Mouse (Mus musculus) CH12.LX (cell line): ENCODE measurements around the gene Marveld1. TPM values are rescaled to one million over a fixed set of nuclear protein-coding genes. Genes with fewer than 3 reads are reported as not detected.

Source experiments
- DNase-seq: peaks from one replicate; pipeline ENCODE4 v3.0.0-alpha.2; 2013; ENCODE audit errors: extremely low read depth
- H3K27ac ChIP-seq: 2 replicates; pipeline ENCODE4 v1.5.1; 2012; ENCODE audit warnings: low read depth, mild to moderate bottlenecking, control low read depth, moderate library complexity; ENCODE audit not compliant: insufficient read depth
- H3K27me3 ChIP-seq: replicated peaks from 2 replicates; pipeline ENCODE3; 2012; ENCODE audit warnings: inconsistent platforms
- H3K36me3 ChIP-seq, 2 experiments: replicated peaks in 1 of 2; 2 replicates each; pipeline versions ENCODE3 to v1.6.1; 2012; ENCODE audit warnings: inconsistent platforms in 1 of 2, low read length in 1 of 2, mild to moderate bottlenecking in 1 of 2, mixed read lengths in 1 of 2, moderate library complexity in 1 of 2; ENCODE audit not compliant: control insufficient read depth in 1 of 2, insufficient read depth in 1 of 2
- H3K4me1 ChIP-seq, 2 experiments: 2 replicates each; pipeline ENCODE4 v1.6.1; 2012; ENCODE audit warnings: inconsistent platforms in 1 of 2, moderate library complexity in 1 of 2; ENCODE audit not compliant: insufficient read depth in 2 of 2, control insufficient read depth in 1 of 2
- H3K4me2 ChIP-seq: 2 replicates; pipeline ENCODE4 v1.6.1; 2012; ENCODE audit warnings: low read depth, mild to moderate bottlenecking, control low read depth; ENCODE audit not compliant: poor library complexity, insufficient read depth, severe bottlenecking
- H3K4me3 ChIP-seq, 3 experiments: fragments of 150-350 bp in 1 of 3; sonication (generic) in 1 of 3; replicated peaks in 1 of 3; 2 replicates each; pipeline versions ENCODE3 to v1.5.1; 2011 to 2012; ENCODE audit warnings: low read depth in 2 of 3, low read length in 2 of 3, mild to moderate bottlenecking in 2 of 3, moderate library complexity in 2 of 3, control low read depth in 1 of 3, improper control_type of control experiment in 1 of 3, inconsistent platforms in 1 of 3, mixed read lengths in 1 of 3; ENCODE audit not compliant: poor library complexity in 1 of 3
- H3K79me2 ChIP-seq: replicated peaks from 2 replicates; pipeline ENCODE4 v1.6.1; 2012; ENCODE audit warnings: mild to moderate bottlenecking, moderate library complexity; ENCODE audit not compliant: control insufficient read depth, poor library complexity, insufficient read depth, severe bottlenecking; ENCODE audit errors: extremely low read depth
- H3K9ac ChIP-seq: 2 replicates; pipeline ENCODE4 v1.6.1; 2012; ENCODE audit warnings: low read depth, mild to moderate bottlenecking, control low read depth, moderate library complexity; ENCODE audit not compliant: insufficient read depth
- H3K9me3 ChIP-seq: replicated peaks from 2 replicates; pipeline ENCODE3; 2012; ENCODE audit warnings: low read length, inconsistent platforms, mixed read lengths
- EP300 ChIP-seq: IDR thresholded peaks from 2 replicates; pipeline ENCODE4 v1.6.1; 2011; ENCODE audit warnings: low read length, improper control_type of control experiment
- HCFC1 ChIP-seq: IDR thresholded peaks from 2 replicates; pipeline ENCODE4 v1.6.1; 2012; ENCODE audit warnings: low read depth, mild to moderate bottlenecking, inconsistent platforms, low read length, improper control_type of control experiment
- IRF4 ChIP-seq: IDR thresholded peaks from 2 replicates; pipeline ENCODE4 v1.6.1; 2014; ENCODE audit warnings: low read depth, mild to moderate bottlenecking, inconsistent platforms, low read length, improper control_type of control experiment
- JUND ChIP-seq: conservative IDR thresholded peaks from 2 replicates; pipeline ENCODE4 v1.6.1; 2011; ENCODE audit warnings: low read depth, low read length, improper control_type of control experiment
- MAFK ChIP-seq: IDR thresholded peaks from 2 replicates; pipeline ENCODE4 v1.6.1; 2011; ENCODE audit warnings: low read length, improper control_type of control experiment; ENCODE audit not compliant: insufficient replicate concordance
- MAZ ChIP-seq: IDR thresholded peaks from 2 replicates; pipeline ENCODE4 v1.6.1; 2012; ENCODE audit warnings: low read depth, mild to moderate bottlenecking, inconsistent platforms, low read length, improper control_type of control experiment, moderate library complexity
- MEF2A ChIP-seq: IDR thresholded peaks from 2 replicates; pipeline ENCODE4 v1.6.1; 2014; ENCODE audit warnings: low read depth, mild to moderate bottlenecking, inconsistent platforms, low read length, improper control_type of control experiment, borderline replicate concordance
- MXI1 ChIP-seq: IDR thresholded peaks from 2 replicates; pipeline ENCODE4 v1.6.1; 2011; ENCODE audit warnings: mild to moderate bottlenecking, low read depth, low read length, improper control_type of control experiment
- NELFE ChIP-seq: IDR thresholded peaks from 2 replicates; pipeline ENCODE4 v1.6.1; 2011; ENCODE audit warnings: low read depth, low read length, improper control_type of control experiment
- NRF1 ChIP-seq: IDR thresholded peaks from 2 replicates; pipeline ENCODE4 v1.6.1; 2014; ENCODE audit warnings: low read depth, mild to moderate bottlenecking, inconsistent platforms, low read length, improper control_type of control experiment, moderate library complexity
- PAX5 ChIP-seq: IDR thresholded peaks from 2 replicates; pipeline ENCODE4 v1.6.1; 2012; ENCODE audit warnings: low read length, inconsistent platforms, mixed read lengths
- POLR2A ChIP-seq: IDR thresholded peaks from 2 replicates; pipeline ENCODE4 v1.6.1; 2011; ENCODE audit warnings: low read depth, mild to moderate bottlenecking, improper control_type of control experiment, low read length
- POLR2AphosphoS2 ChIP-seq: IDR thresholded peaks from 2 replicates; pipeline ENCODE4 v1.6.1; 2011; ENCODE audit warnings: low read depth, low read length, improper control_type of control experiment
- RCOR1 ChIP-seq: conservative IDR thresholded peaks from 2 replicates; pipeline ENCODE4 v1.6.1; 2012; ENCODE audit warnings: low read depth, mild to moderate bottlenecking, inconsistent platforms, low read length, improper control_type of control experiment
- SIN3A ChIP-seq: IDR thresholded peaks from 2 replicates; pipeline ENCODE4 v1.6.1; 2012; ENCODE audit warnings: low read length, improper control_type of control experiment, inconsistent platforms
- SMC3 ChIP-seq: IDR thresholded peaks from 2 replicates; pipeline ENCODE4 v1.6.1; 2011; ENCODE audit warnings: low read depth, low read length, improper control_type of control experiment
- TBP ChIP-seq: conservative IDR thresholded peaks from 2 replicates; pipeline ENCODE4 v1.6.1; 2011; ENCODE audit warnings: low read depth, low read length, improper control_type of control experiment
- USF1 ChIP-seq: IDR thresholded peaks from 2 replicates; pipeline ENCODE4 v1.6.1; 2014; ENCODE audit warnings: low read depth, mild to moderate bottlenecking, inconsistent platforms, low read length, improper control_type of control experiment
- ZC3H11A ChIP-seq: IDR thresholded peaks from 2 replicates; pipeline ENCODE4 v1.6.1; 2012; ENCODE audit warnings: low read depth, mild to moderate bottlenecking, inconsistent platforms, low read length, improper control_type of control experiment
- ZKSCAN1 ChIP-seq: IDR thresholded peaks from 2 replicates; pipeline ENCODE4 v1.6.1; 2012; ENCODE audit warnings: low read depth, inconsistent platforms, low read length, improper control_type of control experiment, borderline replicate concordance
- ZMIZ1 ChIP-seq: IDR thresholded peaks from 2 replicates; pipeline ENCODE4 v1.6.1; 2012; ENCODE audit warnings: low read depth, mild to moderate bottlenecking, inconsistent platforms, low read length, improper control_type of control experiment
- ZNF384 ChIP-seq: IDR thresholded peaks from 2 replicates; pipeline ENCODE4 v1.6.1; 2012; ENCODE audit warnings: low read depth, low read length, improper control_type of control experiment, inconsistent platforms
- dilution Hi-C: fragments of 300-500 bp; cut with MboI; formaldehyde crosslinking; loops from 2 replicates; pipeline ENCODE4 v1.14.3; 2020; ENCODE audit warnings: low sequenced_read_pairs; ENCODE audit not compliant: extremely low pct_unique_long_range_greater_than_20kb, extremely low pct_ligation_motif_present
- in situ Hi-C: fragments of 300-500 bp; cut with MboI; formaldehyde crosslinking; loops from 3 replicates; pipeline ENCODE4 v1.14.3; 2019; ENCODE audit warnings: low sequenced_read_pairs, low pct_ligation_motif_present, low pct_unique_long_range_greater_than_20kb, mixed read lengths
- polyA plus RNA-seq: library from polyadenylated mRNA; unstranded; fragments of >175 nt; gene quantifications from 2 replicates; pipeline ENCODE4 v1.2.1, GENCODE M21; 2012; ENCODE audit warnings: low read depth; ENCODE audit not compliant: insufficient read length
- total RNA-seq, 2 experiments: library from RNA; depleted of rRNA; stranded (reverse); fragments of 300-350 nt in 1 of 2; fragments of >200 nt in 1 of 2; gene quantifications; 2 replicates each; pipeline ENCODE4 v1.2.3; 2012 to 2014

Marveld1 gene
- total and polyA plus RNA-seq, 3 experiments = 0.07 TPM; not detected in 2

- in situ Hi-C loops = no loop called here
- no peak for TF ChIP-seq NRF1
- TF ChIP-seq MAZ = no peak
- no peak for TF ChIP-seq SIN3A
- TF ChIP-seq ZC3H11A = no peak
- no peak for TF ChIP-seq ZKSCAN1
- no peak for TF ChIP-seq HCFC1
- TF ChIP-seq JUND = no peak
- TF ChIP-seq SMC3 = no peak
- TF ChIP-seq ZMIZ1 = no peak
- TF ChIP-seq POLR2AphosphoS2 = no peak
- TF ChIP-seq PAX5 = no peak
- TF ChIP-seq MXI1 = no peak
- no peak for TF ChIP-seq IRF4
- Histone ChIP-seq H3K4me1 (peaks cover 8 to 31% of the 10 kb centered on the region in 2 experiments), H3K79me2 (no peaks in the 10 kb centered on the region), H3K9me3 (no peaks in the 10 kb centered on the region), H3K27me3 (no peaks in the 10 kb centered on the region), H3K27ac (no peak overlapping the region), H3K4me3 (no peak overlapping the region), H3K4me2 (no peak overlapping the region), H3K9ac (no peak overlapping the region), H3K36me3 (peaks cover 25 to 53% of the 10 kb centered on the region in 2 experiments)
- no peak for DNase-seq
- dilution Hi-C loops = no loop called here
Observed at GRCm38 (mm10) chr19:42125501-42126218, 21.5 kb upstream of the Marveld1 start.

GRCm38 (mm10) chr19:42126219-42126605, 21.0 kb upstream of the Marveld1 start:
- dilution Hi-C loops (no loop called here), in situ Hi-C loops (no loop called here)
- no peaks in the 10 kb centered on the region for H3K27me3 ChIP-seq
- no peaks in the 10 kb centered on the region for H3K9me3 ChIP-seq
- TF ChIP-seq TBP (no peak), HCFC1 (no peak), ZNF384 (no peak), EP300 (no peak), POLR2AphosphoS2 (no peak), ZKSCAN1 (no peak), POLR2A (no peak), MEF2A (no peak), NELFE (no peak), USF1 (no peak), SIN3A (no peak), ZC3H11A (no peak), MAFK (no peak), RCOR1 (no peak)
- H3K79me2 ChIP-seq = no peaks in the 10 kb centered on the region
- H3K9ac ChIP-seq = no peak overlapping the region
- no peak overlapping the region for H3K27ac ChIP-seq
- H3K36me3 ChIP-seq = peaks cover 19 to 47% of the 10 kb centered on the region in 2 experiments
- DNase-seq = no peak
- H3K4me1 ChIP-seq = peaks cover 8 to 35% of the 10 kb centered on the region in 2 experiments
- no peak overlapping the region for H3K4me2 ChIP-seq
- no peak overlapping the region for H3K4me3 ChIP-seq
